Mouse (Mus musculus) common myeloid progenitor, adult 5-6 weeks (primary cell): ENCODE data around the gene Scaper. TPM values are rescaled to one million over a fixed set of nuclear protein-coding genes. Genes with fewer than 3 reads are reported as not detected.

Source experiments
- ATAC-seq: replicated peaks from 2 replicates; pipeline ENCODE4 v1.8.0; 2016; ENCODE audit warnings: low read depth, mild to moderate bottlenecking, moderate TSS enrichment, inconsistent platforms; ENCODE audit not compliant: poor library complexity, severe bottlenecking
- total RNA-seq: library from RNA; stranded (forward); fragments of 200-1000, 187-1606 nt; gene quantifications from 2 replicates; pipeline ENCODE4 v1.2.3, GENCODE M21; 2017

Gene Scaper
- total RNA-seq, 1 experiment from 2014 or later, result 17.9 TPM

GRCm38 (mm10) chr9:55609751-55610150, 328.2 kb downstream of the Scaper start:
- no peak for ATAC-seq

GRCm38 (mm10) chr9:55608701-55609531, 329.0 kb downstream of the Scaper start:
- no peak for ATAC-seq

DNA sequence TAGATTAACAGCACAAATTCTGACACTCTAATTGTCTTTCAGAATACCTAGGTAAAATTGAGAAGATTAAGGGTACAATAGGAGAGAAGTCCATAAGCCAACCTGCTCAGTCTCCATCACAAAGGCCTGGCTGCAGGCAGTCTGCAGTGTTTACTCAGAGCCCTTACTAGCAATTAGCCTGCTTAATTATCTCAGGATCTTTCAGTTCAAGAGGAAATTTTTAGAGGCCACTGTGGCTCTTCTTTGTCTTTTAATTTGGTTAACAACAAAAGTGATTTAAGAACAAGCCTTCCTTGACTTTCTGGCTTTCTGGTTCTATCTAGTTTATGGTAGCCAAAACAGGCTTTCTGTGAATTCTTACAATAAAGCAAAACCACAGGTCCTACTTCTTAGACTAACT, 339.3 kb downstream of the Scaper start:
- ATAC-seq, result no peak

- no peak for ATAC-seq
Measured at GRCm38 (mm10) chr9:55586141-55586540, 351.8 kb downstream of the Scaper start.

GRCm38 (mm10) chr9:55581414-55581813, 356.5 kb downstream of the Scaper start:
- ATAC-seq, result no peak

GRCm38 (mm10) chr9:55576571-55576970, 361.3 kb downstream of the Scaper start:
- no peak for ATAC-seq

- no peak for ATAC-seq
Measured at GRCm38 (mm10) chr9:55571071-55571470, 366.8 kb downstream of the Scaper start.

DNA sequence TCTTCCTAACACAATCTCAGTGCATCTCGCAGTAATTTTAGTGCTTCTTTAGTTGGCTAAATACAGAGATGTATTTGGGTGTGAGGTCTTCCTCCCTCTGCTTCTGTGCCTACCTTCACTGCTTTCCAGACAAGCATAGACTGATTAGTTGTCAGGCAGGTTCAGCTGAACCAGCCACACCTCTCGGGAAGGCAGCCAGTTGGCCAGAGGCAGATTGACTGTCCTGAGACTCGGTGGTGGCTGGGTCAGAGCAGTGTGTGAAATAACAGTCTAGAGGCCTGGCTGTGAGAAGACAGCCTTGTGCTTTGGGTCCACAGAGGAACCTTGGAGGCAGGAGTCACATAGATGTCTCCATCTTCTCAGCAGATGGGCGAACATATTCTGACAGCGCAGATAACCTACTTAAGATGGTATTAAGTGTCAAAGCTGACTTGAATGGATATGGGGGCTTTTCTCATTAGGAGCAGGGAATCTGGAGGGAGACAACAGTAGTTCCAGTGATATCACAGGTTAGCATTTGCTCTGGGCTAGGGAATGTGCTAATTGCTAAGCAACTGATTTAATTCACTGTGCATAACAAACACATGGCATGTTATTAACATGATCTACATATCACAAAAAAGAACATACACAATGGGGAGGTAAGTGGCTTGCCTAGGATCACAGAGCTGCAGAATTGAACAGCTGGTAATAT, 369.3 kb downstream of the Scaper start:
- ATAC-seq, result no peak

DNA sequence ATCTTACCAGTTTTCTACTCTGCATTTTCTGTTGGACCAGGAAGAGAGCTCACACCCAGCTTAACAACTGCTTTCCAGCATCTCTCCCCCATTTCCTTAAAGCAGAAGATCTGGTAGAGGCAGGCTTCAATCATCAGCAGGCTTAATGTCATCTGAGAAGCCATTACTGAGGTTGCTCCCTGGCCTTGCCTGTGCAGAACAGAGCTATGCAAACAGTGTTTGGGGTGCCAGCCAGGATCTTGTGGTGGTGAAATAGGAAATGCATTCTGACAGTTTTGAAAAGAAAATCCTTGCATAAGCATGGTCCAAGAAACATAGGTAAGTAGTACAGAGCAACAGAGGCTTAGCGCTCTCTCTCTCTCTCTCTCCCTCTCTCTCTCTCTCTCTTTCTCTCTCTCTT, 377.0 kb downstream of the Scaper start:
- no peak for ATAC-seq

- ATAC-seq, result no peak
Measured at GRCm38 (mm10) chr9:55554986-55555385, 382.9 kb downstream of the Scaper start.

- no peak for ATAC-seq
Measured at GRCm38 (mm10) chr9:55549302-55549890, 388.5 kb downstream of the Scaper start.

DNA sequence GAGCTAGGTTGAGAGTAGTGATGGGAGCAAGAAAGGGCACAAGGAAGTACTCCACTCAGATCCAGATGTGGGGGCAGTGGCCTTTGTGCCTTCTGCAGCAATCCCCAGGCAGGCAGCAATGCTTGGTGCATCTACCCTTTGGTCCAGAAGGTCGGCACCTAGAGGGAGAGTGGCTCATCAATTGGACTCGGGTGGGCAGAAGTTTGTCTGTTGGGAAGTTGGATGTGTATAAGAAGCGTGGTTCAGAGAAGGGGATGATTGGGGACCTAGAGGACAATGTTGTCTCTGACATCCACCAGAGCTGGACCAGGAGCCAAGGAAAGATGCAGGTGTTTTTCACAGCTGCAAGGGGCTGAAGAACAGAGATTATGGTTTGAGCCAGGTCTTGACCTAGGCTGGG, 389.0 kb downstream of the Scaper start:
- ATAC-seq, result no peak

DNA sequence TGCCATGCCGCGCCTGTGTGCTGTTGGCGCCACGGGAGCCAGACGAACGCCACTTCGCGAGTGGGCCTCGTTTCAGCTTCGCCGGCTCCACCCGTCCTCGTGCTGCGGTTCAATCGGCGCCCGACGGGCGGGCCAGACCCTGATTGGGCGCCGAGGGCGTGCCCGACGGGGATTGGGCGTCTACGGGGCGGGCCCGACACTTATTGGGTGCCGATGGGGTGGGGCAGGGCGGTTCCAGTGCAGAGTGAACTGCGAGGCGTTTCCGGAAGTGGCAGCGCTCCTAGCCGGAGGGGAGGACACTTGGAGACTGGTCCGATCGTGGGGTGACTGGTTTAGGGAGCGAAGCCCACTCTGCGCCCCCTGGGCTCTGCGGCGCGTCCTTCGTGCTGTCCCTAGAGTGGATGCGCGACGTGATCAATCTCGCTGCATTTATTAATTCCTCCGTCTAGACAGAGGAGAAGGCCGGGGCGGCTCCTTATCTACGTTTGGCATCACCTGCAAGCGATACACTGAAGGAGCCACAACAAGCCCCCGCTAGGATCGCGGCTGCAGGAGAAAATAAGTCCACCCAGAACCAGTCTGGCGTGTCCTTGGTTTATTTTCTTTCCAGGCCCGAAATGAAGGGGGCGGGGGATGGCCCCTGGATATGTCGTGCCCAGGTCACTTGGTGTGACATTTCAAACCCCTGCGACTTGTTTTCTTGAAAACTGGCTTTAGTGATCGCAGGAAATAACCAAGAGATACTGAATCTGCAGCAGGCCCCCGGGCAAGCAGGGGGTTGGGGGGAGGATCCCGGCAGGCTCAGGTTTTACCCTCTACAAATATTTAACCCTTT, 391.5 kb downstream of the Scaper start:
- ATAC-seq, result peak; percentile 45

DNA sequence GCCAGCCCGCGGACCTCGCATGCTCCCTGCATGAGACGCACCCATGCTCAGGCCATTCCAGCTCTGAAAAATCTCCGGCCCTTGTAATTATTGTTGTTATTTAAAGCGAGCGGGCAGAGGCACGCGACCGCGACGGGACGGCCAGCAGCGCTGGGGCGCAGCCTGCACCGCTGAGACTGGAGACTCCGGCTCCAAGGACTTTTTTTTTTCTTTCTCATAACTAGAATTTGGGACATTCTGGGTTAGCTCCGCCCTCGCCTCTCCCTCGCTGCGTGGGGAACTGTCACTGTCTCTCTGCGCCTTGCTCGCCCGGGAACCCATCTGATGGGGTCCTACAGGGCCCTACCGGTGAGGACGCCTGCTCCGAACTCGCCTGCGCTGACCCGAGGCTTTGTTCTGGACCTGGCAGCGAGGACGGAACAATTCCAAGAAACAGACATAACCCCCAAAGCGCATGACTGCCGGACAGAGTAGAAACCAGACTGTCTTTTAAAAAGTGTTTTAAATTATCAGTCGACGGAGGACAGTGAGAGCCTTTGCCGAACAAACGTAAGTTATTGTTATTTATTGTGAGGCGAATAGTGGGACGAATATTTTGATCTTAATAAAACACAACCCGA, 392.3 kb downstream of the Scaper start:
- ATAC-seq, result no peak

DNA sequence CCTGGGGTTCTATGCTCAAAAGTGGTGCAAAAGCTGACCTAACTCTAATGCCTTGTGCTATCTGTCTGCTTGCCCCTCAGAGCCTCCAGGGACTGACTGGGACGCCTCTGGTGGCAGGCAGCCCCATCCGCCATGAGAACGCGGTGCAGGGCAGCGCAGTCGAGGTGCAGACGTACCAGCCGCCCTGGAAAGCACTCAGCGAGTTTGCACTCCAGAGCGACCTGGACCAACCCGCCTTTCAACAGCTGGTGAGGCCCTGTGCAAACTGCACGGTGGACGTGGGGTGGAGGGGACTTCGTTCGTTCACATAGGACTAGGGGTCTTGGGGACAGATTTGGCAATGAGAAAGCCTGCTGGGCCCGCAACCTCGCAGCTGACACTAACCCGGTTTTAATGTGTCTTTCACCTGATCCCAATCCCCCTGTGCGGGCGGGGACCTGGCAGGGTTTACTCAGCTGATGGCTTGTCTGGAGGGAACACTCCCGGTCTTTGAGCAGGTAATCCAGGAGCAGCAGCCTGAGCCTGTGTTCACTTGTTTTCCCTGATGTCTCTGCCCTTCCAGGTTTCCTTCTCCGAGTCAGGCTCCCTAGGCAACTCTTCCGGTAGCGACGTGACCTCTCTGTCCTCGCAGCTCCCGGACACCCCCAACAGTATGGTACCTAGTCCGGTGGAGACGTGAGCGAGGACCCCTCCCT, 392.9 kb downstream of the Scaper start:
- no peak for ATAC-seq

DNA sequence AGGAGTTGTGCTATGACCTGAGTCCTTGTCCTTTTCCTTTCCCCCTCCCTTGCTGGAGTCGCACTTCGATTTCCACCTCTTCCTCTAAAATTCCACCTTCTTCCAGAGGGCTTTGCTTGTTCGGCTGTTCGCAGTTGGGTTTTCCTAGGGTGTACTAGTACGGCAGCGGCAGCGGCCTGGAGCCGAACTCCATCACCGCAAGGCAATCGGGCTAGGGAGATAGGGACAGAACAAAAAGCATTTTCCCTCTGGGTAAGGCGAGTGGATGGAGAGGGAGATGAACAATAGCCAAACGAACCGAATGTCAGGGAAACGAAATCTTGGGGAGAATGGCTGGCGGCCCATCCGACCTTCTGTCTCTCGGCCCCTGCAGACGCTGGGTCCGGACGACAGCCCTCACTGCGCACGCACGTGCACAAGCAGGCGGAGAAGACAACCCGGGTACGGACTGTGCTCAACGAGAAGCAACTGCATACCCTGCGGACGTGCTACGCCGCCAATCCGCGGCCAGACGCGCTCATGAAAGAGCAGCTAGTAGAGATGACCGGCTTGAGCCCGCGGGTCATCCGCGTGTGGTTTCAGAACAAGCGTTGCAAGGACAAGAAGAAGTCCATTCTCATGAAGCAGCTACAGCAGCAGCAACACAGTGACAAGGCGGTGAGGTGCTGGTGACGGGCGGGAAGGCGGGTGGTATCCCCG, 394.1 kb downstream of the Scaper start:
- peak; percentile 11; the same call in 1 of the 2 replicates for ATAC-seq

GRCm38 (mm10) chr9:55543336-55543702, 394.6 kb downstream of the Scaper start:
- ATAC-seq, result no peak

DNA sequence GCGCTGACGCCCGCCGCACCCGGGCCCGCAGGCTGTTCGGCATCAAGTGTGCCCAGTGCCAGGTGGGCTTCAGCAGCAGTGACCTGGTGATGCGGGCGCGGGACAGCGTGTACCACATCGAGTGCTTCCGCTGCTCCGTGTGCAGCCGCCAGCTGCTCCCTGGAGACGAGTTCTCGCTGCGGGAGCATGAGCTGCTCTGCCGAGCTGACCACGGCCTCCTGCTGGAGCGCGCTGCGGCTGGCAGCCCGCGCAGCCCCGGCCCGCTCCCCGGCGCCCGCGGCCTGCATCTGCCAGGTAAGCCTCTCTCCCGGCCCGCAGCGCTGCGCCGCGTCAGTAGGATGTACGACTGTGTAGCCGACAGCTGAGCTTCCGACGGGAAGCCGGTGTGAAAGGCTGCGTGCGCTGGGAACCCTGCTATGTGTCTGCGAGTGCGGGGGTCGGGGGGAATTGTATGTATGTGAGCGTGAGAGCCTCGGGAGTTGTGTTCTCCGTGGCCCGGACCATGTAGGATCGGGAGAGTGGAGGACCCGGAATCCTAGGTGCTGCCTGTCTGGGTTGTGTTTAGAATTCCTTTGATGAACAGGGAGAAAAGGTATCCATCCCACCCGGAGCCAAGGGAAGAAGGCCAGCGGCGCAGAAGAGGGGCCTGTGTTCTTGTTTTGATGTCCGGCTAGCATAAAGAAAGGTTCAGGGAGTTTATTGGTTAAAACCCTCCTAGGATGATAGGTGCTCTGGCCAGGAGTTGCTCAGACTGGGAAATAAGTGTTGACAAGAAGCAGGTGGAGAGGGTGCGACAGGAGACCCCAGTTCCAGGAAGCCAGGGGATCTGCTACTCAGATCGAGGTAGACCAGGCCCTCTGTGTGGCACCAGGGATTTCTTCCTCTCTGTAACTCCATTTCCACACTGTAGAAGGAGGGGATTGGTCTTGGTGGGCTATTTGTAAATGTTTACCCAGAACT, 395.3 kb downstream of the Scaper start:
- no peak for ATAC-seq
